Mouse (Mus musculus) cerebellum, adult 2 months (tissue): ENCODE data around the gene Celsr2.

Experiments
- CTCF ChIP-seq: fragments of 200-500 bp; IDR thresholded peaks from 2 replicates; pipeline ENCODE4 v1.5.1; 2011; ENCODE audit warnings: low read depth, mild to moderate bottlenecking, control low read depth, low read length, moderate library complexity, borderline replicate concordance; ENCODE audit not compliant: insufficient read depth
- POLR2A ChIP-seq: fragments of 200-500 bp; IDR thresholded peaks from 2 replicates; pipeline ENCODE4 v1.6.1; 2011; ENCODE audit warnings: low read length, control low read depth, borderline replicate concordance; ENCODE audit not compliant: insufficient read depth

DNA sequence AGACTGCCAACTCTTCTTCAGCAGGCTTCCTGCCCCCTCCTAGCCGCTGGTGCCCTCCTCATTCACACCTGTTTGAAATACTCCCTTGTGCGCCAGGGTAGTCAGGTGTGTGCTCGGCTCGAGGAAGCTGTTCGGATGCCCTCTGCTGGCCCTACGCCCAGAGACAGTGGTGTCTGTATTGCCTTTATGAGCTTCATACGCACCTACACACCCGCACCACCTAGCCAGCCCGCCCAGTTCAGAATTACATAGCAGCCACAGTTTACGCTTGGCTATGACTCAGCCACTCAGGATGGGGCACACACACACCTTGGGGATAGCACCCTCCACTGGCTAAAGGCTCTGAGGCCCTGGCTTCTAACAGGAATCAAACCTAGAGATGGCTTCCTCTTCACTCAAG is 43.5 kb upstream of the Celsr2 start:
- TF ChIP-seq POLR2A (no peak), CTCF (no peak)
